Mouse (Mus musculus): Measurements from ENCODE around the gene Patj. TPM values are rescaled to one million over a fixed set of nuclear protein-coding genes. Genes with fewer than 3 reads are reported as not detected.

Patj gene
- polyA plus RNA-seq, 1 experiment = not detected

- TF ChIP-seq GATA1 (IDR thresholded peaks at IDR 0.05; ENCODE audit: low read length) = no peak
These were observed 348.3 kb downstream of the Patj start for GRCm38 (mm10) chr4:98743906-98744210.

GRCm38 (mm10) chr4:98754456-98754855 lies 358.9 kb downstream of the Patj start:
- no peak for TF ChIP-seq GATA1 (IDR thresholded peaks at IDR 0.05; ENCODE audit: low read length)

GRCm38 (mm10) chr4:98756141-98756540 lies 360.6 kb downstream of the Patj start:
- no peak for TF ChIP-seq GATA1 (IDR thresholded peaks at IDR 0.05; ENCODE audit: low read length)

GRCm38 (mm10) chr4:98758012-98758821 lies 362.6 kb downstream of the Patj start:
- no peak for TF ChIP-seq GATA1 (IDR thresholded peaks at IDR 0.05; ENCODE audit: low read length)

GRCm38 (mm10) chr4:98758872-98759518 lies 363.4 kb downstream of the Patj start:
- no peak for TF ChIP-seq GATA1 (IDR thresholded peaks at IDR 0.05; ENCODE audit: low read length)

GRCm38 (mm10) chr4:98767134-98768133 lies 371.8 kb downstream of the Patj start:
- TF ChIP-seq GATA1 (IDR thresholded peaks at IDR 0.05; ENCODE audit: low read length) = no peak

Other genes starting within 250 kb of the Patj start
- 8.7 and 15.8 TPM in 2 replicates for gene Tm2d1, start 12.5 kb upstream of the Patj start, polyA plus RNA-seq (2012)